Mouse (Mus musculus) urinary bladder, postnatal 36 days (tissue): ENCODE data around the gene Olfr1212.

Source experiments
- DNase-seq, 2 experiments: peaks; one replicate each; pipeline ENCODE4 v3.0.0; 2022; ENCODE audit warnings: low spot score in 2 of 2, mixed read lengths in 1 of 2

The Olfr1212 gene

DNA sequence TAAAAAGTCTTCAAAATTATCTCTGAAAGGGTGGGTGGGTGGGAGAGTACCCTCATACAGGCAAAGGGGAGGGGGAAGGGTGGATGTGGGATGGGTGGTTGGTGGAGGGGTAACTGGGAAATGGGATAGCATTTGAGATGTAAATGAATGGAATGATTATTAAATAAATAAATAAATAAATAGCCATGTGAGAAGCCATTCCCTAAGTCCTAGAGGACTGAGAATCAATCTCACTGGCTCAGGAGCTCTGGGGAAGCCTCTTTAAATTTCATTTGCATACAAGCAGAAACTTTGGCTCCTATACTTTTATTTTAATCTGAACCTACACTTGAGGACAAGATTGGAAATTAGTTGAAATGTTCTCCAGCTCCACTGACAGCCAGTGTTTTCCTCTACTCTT, at the start of gene Olfr1212:
TSS of gene Olfr1212 (plus strand) at position 301 of the 400 bp plus-strand sequence.
- no peak for DNase-seq

DNA sequence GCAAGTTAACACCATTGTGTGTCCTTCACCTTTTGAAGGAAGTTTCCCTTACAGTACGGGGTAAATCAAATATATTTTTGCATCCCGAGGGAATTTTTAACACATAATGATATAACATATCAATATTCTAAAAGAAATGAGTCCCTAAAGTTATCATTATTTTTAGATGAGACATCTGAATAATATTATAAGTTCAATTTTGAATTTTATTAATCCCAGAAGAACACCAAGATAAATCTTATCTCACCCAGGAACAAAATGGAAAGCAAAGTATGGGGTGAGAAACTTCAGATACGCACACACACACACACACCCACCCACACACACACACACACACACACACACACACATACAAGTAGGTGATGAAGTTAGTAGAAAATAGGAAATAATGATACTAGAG, 38.7 kb upstream of the Olfr1212 start, which contains the start of gene Olfr1209:
TSS of gene Olfr1209 (minus strand) at position 101 of the 400 bp plus-strand sequence.
- DNase-seq = no peak

DNA sequence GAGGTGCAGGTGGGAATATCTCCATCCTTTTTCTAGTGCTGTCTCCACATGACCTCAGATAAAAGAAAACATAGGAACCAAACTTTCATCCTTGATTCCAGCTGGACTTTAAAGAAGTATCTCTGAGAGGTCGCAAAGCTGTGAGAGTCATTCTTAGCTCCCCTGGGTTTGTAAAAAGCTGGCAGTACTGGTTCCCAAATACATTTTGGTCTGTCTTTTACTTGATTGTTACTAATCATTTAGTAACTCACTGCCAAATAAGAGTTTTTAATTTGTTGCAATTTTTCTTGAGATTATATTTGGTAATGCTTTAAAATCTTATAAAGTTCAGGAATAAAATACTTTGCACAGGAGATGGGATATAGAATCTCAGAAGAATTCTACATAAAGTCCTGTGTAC, 15.8 kb upstream of the Olfr1212 start, which contains the start of gene Olfr1211:
TSS of gene Olfr1211 (minus strand) at position 101 of the 400 bp plus-strand sequence.
- no peak for DNase-seq

DNA sequence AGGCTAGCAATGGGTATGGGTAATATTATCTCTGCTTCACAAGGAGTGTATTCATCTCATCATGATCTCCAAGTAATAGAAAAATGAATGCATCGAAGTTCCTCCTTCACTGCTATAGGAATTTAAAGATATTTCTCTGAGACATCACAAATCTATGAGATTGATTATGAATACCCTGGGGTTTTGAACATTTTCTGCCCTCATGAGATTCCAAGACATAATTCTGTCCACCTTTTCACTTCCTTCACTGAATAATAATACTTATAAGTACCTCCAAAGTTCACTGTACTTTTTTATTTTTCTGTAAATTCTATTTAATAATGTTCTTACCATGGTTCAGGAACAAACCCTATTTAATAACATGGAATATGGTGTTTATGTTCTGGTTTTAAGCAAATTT, 26.4 kb downstream of the Olfr1212 start, which contains the start of gene Gm13762:
TSS of gene Gm13762 (minus strand) at position 101 of the 400 bp plus-strand sequence.
- no peak for DNase-seq

DNA sequence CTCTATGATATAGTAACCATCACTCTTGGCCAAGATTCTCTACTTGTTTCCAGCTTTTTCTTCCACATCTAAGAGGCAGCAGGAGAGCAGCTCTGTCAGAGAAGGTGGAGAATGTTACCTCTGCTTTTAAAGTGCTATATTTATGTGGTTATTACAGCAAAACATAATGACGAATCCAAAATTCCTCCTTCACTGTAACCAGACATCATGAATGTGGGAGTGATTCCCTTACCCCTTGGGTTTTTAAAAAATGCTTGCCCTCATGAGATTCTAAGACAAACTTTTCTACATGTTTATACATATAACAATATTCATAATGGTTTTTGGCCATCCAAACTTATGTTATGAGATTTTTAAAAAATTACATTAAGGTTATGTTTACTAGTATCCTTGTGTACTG, 38.8 kb downstream of the Olfr1212 start, which contains the start of gene Olfr1214:
TSS of gene Olfr1214 (minus strand) at position 101 of the 400 bp plus-strand sequence.
- no peak for DNase-seq

DNA sequence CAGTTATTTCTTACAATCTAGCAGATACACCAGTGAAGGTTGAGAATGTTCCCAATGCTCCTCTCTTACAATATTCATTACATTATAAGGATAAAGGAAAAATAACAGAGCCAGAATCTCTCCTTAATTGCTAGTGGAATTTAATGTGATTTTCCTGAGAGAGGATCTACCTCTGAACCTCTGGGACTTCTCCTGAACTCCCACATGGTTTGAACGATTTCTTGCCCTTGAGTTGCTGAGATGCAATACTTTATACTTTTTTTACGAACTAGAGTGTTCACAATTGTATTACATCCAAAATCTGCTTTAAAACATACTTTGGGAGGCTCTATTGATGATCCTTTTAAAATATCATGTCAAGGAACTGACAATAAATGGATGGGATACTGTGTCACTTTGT, 53.1 kb downstream of the Olfr1212 start, which contains the start of gene Olfr1215:
TSS of gene Olfr1215 (minus strand) at position 101 of the 400 bp plus-strand sequence.
- DNase-seq = no peak
